Mouse (Mus musculus): ENCODE data around the gene Gm8909. TPM values are rescaled to one million over a fixed set of nuclear protein-coding genes. Genes with fewer than 3 reads are reported as not detected.
A peak's percentile ranks its signal among the peaks of the same experiment; 100 is the strongest.
"Not testable (repeated sequence)": the region's sequence is repeated elsewhere in the genome, so short reads cannot be mapped to it uniquely, and the experiment has no call there.

Gene Gm8909
- not detected for total RNA-seq (2022)

DNA sequence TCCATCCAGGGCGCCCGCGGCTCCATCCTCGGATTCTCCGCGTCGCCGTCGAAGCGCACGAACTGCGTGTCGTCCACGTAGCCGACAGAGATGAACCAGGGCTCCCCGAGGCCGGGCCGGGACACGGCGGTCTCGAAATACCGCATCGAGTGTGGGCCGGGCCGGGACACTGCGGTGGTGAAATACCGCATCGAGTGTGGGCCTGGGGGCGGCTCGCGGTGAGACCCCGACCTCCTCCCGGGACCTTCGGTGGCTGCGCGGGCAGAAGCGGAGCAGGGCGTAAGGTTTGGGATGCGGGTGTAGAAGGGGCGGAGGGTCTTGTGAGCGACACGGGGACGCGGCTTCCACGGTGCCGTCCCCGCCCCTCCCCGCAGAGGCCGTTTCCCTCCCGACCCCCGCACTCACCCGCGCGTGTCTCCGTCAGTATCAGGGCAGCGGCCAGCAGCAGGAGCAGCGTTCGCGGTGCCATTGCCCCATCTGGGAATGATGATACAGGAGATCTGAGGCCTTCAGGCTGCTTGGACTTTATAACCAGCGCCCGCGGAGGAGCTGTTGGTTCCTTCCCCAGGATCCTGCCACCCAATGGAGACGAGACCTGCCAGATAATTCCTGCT lies at the start of gene Gm8909:
Gene Gm8909, minus strand, starts transcription at position 499 of the 614 bp plus-strand sequence.
- no peak for DNase-seq (ENCODE audit: low spot score)

DNA sequence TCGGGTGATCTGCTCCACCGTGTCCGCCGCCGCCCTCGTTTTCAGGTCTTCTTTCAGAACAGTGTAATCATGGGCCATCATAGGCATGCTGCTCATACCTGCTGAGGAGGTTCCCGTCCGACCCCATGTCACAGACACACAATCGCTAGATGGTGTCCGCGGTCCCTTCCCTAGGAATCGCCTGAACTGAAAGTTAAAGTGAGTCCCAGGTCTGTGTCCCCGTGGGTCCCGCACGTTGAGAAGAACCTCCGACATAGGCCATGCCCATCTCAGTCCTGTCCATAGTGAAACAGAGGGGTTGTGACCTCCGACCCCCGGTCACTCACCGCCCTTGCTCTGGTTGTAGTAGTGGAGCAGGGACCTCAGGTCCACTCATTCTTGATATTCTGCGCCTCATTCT lies 47.2 kb upstream of the Gm8909 start:
- DNase-seq (ENCODE audit: low spot score): no peak

DNA sequence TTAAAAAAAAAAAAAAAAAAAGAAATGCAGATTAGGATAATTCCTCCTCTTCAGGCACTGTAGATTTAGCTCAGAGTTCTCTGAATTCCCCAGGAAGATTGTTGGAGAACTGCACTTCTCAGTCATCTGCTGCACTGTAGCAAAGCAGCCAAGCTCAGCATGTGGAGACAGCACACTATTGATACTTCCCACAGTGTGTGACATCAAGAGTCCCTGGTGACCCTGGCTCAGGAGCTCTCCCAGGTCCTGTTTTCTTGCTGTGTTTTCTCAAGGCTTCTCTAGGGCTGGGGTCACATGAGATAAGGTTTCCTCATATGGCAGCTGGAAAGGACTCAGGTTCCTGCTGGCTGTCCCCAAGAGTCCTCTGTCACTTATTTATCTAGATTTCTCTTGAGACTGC lies 38.5 kb upstream of the Gm8909 start:
- DNase-seq (ENCODE audit: low spot score): no peak

DNA sequence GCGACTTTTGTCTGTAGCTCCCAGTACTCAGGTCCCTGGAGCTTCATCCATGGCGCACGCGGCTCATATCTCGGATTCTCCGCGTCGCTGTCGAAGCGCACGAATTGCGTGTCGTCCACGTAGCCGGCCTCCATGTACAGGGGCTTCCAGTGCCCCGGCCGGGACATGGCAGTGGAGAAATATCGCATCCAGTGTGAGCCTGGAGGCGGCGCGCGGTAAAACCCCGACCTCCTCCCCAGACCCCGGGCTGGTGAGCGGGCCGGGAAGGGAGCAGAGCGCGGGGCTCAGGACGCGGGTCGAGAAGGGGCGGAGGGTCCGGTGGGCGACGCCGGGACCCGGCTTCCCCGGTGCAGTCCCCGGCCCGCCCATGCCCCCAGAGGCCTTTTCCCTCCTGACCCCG lies 37.5 kb upstream of the Gm8909 start:
- DNase-seq (ENCODE audit: low spot score): no peak

DNA sequence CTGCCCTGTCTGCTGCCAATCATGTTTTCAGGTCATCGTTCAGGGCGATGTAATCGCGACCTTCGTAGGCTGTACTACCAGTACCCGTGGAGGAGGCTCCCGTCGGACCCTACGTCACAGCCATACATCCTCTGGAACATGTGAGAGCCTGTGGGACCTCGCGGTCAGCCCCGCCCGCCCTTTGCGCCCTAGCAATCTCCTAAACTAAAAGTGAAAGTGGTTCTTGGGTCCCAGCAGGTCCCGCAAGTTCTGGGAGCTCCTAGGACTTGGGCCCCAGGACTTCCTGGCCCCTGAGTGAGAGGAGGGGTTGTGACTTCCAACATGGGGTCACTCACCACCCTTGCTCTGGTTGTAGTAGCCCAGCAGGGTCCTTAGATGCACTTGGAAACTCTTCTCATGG lies 37.1 kb upstream of the Gm8909 start:
- DNase-seq (ENCODE audit: low spot score): peak; percentile 33

DNA sequence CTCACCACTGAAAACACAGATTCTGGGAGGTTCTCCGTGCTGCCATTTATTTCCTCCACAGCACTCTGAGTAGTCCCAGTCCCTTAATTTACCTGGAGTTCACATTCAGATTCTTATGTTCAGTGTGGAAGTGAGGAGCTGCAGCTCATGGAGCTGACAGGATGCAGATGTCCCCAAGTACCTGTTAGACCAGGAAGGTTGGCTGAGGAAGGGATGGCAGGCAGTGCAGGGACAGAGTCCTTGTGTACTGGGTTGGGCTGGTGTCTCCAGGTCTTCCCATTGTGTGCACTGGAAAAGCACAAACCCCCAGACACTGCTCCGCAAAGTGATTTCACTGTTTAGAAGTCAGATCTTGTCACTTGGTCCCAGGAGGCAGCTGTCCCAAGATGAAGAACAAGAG lies 33.5 kb upstream of the Gm8909 start:
- DNase-seq (ENCODE audit: low spot score): no peak

DNA sequence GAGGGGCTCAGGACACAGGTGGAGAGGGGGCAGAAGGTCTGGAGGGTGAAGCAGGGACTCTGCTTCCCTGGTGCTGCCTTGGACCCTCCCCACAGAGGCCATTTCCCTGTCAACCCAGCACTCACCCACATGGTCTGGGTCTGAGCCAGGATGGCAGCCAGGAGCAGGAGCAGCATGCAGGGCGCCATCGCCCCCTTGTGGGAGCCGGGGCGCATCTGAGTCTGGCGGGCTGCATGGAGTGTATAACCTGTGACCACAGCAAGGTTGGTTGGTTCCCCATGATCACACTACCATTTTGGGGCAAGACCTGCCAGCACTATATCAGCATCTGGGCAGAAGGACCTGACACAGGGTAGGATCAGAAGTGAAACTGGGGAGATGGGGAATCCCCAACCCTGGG lies 30.0 kb upstream of the Gm8909 start:
- DNase-seq (ENCODE audit: low spot score): no peak

DNA sequence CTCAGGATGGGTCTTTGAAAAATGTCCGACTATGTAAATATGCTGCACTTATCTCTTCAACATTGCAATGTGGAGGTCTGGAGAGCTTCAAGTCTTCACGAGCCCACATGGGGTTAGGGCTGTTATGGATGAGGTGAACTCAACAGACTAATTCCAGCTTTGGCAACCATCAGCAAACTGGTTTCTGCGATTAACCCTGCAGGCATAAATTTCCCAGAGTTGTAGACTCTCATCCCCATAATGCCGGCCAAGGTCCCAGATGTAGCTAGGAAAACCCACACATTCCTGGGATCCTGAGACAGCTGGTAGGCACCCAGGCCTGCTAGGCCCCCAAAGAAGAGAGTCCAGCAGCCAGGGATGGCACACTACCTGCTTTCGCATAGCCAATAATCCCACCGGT lies 26.1 kb upstream of the Gm8909 start:
- DNase-seq (ENCODE audit: low spot score): no peak

DNA sequence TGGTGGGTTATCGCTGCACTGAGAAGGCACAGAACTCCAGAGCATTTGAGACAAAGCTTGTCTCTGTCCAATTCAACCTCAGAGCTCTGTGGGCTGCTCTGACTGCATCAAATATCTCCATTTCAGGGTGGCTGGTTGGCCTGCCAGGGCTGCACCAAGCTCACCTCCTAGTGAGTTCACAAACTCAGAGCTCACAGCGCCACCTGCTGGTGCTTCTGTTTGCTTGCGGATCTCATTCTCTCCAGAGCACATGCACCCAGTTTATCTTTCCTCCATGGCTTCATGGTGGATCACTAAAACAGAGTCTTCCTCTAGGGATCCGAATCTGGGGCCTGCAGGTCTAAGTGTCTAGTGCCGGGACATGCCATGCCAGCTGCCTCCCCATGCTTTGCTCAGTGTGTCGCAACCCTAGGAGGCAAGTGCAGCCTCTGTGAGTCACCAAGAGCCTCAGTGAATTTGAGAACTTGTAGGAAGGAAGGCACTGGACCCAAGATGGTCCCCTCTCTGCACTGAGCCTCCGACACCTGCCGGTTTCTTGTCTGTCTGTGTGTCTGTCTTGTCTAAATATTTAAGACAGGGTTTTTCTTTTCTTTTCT lies 25.3 kb upstream of the Gm8909 start:
- peak; percentile 27 for DNase-seq (ENCODE audit: low spot score)

DNA sequence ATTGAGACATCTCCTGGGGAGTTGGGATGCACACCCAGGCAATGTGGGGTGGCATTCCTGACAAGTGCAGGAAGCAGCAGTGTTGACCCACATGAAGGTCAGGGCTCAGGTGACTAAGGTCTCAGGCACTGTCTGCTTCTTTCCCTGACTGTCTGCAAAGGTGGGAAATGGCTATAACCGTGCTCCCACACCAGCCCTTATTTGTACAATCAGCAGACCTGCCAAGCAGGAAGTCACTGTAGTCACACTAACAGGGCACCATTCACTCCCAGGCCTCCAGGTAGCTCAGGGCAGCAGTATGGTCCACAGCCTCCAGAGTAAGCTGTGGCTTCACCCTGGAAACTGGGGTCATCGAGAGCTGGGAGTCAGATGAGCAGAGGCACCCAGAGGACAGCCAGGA lies 24.0 kb upstream of the Gm8909 start:
- no peak for DNase-seq (ENCODE audit: low spot score)

DNA sequence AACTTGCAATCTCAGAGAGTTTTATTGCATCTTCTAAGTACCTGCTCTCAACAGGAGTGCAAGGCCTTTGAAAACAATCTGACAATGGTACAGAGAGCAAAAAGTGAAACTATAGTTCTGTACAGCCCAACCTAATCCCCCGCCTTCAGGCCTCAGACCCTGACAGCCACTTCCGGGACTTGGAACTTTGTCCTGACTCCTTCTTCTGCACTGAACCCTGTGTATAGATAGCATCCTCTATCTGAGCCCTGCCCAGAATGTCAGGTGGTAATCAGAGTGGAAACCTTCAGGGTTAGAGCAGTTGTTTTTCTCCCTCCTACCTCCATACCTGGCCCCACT lies 21.8 kb upstream of the Gm8909 start, which contains the start of gene H2-T3:
Gene H2-T3, minus strand, starts transcription at position 119 of the 339 bp plus-strand sequence.
- DNase-seq (ENCODE audit: low spot score): no peak

DNA sequence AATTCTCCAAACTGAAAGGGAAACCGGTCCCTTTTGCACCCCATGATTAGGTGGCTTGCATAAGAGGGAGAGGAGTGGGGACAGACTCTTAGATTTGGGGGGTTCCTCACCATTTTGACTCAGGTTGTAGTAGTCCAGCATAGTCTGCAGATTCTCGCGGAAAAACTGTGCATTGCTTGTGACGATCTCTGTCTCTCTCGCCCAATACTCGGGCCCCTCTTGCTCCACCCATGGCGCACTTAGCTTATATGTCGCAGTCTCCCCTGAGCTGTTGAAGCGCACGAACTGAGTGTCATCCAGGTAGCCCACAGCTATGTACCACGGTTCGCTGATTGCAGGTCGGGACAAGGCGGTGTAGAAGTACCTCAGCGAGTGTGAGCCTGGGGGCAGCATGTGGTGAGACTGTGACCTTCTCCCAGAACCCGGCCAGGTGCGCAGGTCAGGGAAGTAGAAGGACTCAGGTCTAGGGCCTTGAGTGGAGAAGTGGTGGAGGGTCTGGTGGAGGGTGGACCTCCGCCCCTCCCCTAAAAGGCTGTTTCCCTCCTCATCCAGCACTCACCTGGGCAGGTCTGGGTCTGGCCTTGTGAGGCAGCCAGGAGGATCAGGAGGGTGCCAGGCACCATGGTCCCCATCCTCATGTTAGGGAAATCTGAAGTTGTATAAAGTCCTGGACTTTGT lies 21.3 kb upstream of the Gm8909 start:
- DNase-seq (ENCODE audit: low spot score): no peak

DNA sequence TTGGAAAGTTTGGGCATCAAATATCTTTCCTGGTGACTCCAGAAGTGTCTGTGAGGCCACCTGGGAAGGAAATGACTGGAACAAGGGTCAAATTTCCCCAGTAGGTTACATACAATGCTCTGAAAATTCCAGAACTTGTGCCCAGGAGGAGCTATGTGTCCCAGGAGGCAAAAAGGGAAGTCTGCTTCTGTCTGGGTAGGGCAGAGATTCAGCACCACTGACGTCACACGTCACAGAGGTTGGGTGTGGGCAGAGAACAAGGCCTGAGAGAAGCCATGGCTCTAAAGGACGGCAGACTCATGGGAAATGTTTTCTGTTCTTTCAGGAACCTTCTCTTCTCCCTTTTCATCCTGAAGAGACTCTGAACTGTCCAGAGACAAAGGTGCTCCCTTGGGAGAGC lies 19.2 kb upstream of the Gm8909 start:
- DNase-seq (ENCODE audit: low spot score): no peak

DNA sequence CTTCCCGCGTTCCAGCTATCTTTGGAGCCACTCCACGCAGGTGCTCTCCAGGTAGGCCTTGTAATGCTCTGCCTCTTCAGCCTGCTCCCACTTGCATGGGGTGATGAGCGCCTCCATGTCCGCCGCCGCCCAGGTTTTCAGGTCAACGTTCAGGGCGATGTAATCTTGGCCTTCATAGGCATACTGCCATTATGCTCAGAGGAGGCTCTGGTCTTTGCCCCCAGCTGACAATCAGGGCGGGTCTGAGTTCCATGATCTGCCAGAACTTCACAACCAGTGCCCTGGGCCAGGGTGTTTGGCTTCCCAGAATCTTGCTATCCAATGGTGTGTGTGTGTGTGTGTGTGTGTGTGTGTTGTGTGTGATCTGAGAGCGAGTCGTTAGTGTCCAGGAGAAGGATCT lies 13.9 kb upstream of the Gm8909 start:
- DNase-seq (ENCODE audit: low spot score): no peak

DNA sequence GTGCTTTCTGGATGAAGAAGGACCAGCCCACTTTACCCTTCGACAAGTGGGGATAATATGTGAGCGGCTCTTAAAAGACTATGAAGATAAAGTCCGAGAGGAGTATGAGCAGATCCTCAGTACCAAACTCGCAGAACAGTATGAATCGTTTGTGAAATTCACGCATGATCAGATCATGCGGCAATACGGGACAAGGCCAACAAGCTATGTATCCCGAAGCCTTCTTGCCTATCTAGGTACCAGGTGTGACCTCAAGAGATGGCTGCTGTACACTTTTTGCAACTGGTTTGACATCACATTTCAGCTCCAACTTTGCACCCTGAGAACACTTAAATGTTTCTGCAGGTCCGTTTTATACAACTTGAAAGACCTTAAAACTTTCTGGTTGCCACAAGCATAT lies 11.1 kb upstream of the Gm8909 start:
- not testable (repeated sequence) for DNase-seq (ENCODE audit: low spot score)

DNA sequence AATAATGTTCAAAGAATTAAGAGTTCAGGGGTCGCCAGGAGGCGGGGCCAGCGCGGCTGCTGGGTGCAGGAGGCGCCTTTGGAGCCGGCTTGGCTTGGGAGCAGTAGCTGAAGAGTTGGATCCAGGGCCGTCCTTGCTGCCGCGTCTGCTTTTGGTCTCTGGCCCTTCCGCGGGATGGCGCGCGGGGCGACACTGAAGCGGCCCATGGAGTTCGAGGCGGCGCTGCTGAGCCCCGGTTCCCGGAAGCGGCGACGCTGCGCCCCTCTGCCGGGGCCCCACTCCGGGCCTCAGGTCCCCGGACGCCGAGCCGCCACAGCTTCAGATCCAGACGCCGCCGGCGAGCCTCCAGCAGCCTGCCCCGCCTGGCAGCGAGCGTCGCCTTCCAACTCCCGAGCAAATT lies 10.6 kb upstream of the Gm8909 start:
- not testable (repeated sequence) for DNase-seq (ENCODE audit: low spot score)

DNA sequence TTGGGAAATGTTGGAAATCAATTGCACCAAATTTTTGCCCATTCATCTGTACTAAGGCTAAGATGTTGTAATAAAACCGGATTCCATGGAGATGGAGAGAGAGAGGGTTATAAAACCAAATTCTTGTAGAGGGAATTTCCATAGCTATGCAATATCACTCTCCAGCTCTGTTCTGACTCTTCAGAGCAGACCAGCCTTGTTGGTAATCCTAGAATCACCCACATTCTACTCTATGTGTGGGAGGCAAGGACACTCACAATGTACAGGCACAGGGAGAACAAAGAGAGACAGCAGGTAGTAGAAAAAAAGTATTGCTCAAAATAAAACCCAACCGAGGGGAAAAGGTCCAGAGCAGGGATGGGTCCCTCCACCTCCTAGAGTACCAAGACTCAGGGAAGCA lies 7.8 kb upstream of the Gm8909 start:
- not testable (repeated sequence) for DNase-seq (ENCODE audit: low spot score)

DNA sequence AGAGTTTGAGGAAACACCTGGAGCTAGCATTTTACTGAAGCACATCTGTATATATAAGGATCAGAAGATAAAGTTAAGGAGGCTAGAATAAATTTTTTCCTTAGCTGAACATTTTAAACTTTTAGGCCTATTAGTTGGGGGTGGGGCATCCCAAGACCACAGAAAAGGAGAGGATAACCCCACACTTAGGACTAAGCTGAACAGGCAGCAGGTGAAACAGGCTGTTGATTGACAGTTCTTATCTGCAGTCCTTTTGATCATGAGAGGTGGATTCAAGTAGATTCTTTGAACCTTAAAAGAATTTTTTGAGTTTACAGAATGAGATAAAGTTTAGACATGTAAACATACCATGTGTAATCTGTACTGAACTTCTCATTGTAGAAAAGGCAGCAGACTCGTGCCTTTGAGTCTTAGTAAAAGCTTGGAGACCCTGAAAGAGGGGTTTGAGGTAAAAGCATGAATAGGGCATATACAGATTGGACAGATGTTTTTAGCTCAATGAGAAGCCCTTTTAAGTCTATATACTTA lies 2.0 kb upstream of the Gm8909 start:
- DNase-seq (ENCODE audit: low spot score): no peak

DNA sequence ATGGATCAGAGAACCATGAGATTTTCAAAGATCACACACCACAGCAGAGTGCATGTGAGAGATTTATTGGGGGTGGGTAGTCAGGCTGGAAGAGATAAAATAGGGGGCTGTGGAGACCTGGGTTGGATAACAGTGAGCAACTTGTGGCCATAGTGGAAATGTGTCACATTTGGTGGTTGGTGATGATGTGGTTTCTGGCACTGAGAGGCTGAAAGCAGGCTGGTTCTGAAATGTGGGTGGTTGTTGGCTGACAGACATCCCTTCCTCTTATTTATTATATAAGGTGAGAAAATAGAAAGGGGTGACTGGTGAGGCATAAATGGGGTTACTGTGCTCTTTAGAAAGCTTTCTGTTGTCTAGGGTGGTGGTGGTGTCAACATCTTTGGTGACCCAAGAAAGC lies 1.4 kb upstream of the Gm8909 start:
- no peak for DNase-seq (ENCODE audit: low spot score)

DNA sequence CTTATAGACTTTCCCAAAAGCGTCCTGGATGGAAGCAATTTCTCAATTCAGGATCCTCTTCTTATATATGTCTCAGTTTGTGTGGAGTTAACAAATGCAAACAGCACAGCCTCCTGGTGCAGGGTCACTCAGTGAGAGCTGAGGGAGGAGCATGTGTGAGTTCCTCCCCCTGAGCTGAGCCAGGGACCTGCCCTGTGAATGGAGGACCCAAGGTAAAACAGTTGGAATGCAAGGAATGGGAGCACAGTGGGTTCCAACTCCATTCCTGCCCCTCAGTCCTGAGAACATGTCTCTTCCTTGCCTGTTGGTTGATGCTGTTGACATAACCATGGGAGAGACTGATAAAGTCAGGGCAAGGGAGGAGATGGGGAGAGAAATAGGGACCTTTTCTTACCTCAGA lies 757 bp upstream of the Gm8909 start:
- DNase-seq (ENCODE audit: low spot score): not testable (repeated sequence)

DNA sequence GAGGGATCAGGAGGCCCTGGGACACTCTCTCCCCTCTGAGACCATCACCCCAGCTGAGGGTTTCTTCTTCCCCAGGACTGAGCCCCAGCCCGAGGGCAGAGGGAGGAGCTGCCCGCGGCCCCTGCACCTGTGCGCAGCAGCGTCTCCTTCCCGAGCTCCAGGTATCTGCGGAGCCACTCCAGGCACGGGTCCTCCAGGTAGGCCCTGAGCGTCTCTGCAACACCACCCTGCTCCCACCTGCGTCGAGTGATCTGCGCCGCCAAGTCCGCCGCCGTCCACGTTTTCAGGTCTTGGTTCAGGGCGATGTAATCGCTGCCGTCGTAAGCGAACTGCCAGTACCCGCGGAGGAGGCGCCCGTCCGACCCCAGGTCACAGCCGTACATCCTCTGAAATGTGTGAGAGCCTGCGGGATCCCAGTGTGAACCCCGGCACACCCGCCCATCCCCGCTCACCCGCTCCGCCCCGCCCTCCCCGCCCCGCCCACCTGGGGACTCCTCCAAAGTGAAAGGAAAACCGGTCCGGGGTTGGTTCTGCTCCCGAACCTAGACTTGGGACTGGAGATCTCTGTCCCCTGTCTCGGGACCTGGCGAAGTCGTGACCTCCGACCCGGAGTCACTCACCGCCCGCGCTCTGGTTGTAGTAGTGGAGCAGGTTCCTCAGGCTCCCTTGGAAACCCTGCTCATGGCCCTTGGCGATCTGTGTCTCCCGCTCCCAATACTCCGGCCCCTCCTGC lies 865 bp downstream of the Gm8909 start:
- no peak for DNase-seq (ENCODE audit: low spot score)

DNA sequence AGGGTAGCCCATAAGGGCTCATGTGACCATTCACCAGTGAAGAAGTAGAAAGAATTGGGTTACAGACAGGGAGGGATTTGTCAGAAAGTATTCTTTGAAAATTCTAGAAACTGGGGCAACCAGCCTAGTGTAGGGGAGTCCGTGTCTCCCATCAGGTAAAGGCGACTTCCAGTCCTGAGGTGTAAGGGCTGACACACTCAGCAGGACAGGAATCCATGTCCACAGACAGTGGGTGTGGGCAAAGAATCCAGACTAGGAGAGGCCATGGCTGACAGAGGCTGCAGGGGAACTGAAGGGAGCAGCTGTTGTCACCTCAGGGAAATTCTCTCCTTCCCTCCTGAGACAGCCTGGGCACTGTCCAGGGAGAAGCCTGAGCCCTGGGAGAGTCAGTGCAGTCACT lies 1.4 kb downstream of the Gm8909 start:
- DNase-seq (ENCODE audit: low spot score): not testable (repeated sequence)
